Mouse (Mus musculus): ENCODE measurements at regions not wholly inside any gene's neighbourhood (a gene's known extent, or its start where the extent isn't known, plus 50 kb on each side); places are given as distances from the start of the nearest gene placed in this dataset.

- no peak for TF ChIP-seq CTCF (conservative IDR thresholded peaks at IDR 0.05; ENCODE audit: low read length)
- no peak for TF ChIP-seq POU5F1 (IDR thresholded peaks at IDR 0.05; ENCODE audit: borderline replicate concordance, low read length)
- no peak for TF ChIP-seq NANOG (IDR thresholded peaks at IDR 0.05; ENCODE audit: borderline replicate concordance, low read length)
- Histone ChIP-seq H3K4me3 (replicated peaks; ENCODE audit: low read length) (no peak overlapping the region), H3K4me1 (replicated peaks; ENCODE audit: low read depth, low read length) (peaks cover 5% of the 10 kb centered on the region), H3K9me3 (ENCODE audit: low read length) (peaks cover 8% of the 10 kb centered on the region), H3K36me3 (ENCODE audit: insufficient read depth, low read length) (no peaks in the 10 kb centered on the region), H3K27me3 (ENCODE audit: insufficient read depth, low read length) (0 out of 2 replicates have a peak, but pooled peaks cover 9% of the 10 kb centered on the region)
Measured at GRCm38 (mm10) chr1:193697857-193698256, 327.8 kb upstream of the Camk1g start.

- Histone ChIP-seq H3K9me3 (ENCODE audit: low read length) (peaks cover 8% of the 10 kb centered on the region), H3K4me1 (replicated peaks; ENCODE audit: low read depth, low read length) (no peaks in the 10 kb centered on the region), H3K27me3 (ENCODE audit: insufficient read depth, low read length) (0 out of 2 replicates have a peak, but pooled peaks cover 10% of the 10 kb centered on the region), H3K36me3 (ENCODE audit: insufficient read depth, low read length) (no peaks in the 10 kb centered on the region), H3K4me3 (replicated peaks; ENCODE audit: low read length) (no peak overlapping the region)
- TF ChIP-seq CTCF (conservative IDR thresholded peaks at IDR 0.05; ENCODE audit: low read length) = no peak
- TF ChIP-seq NANOG (IDR thresholded peaks at IDR 0.05; ENCODE audit: borderline replicate concordance, low read length) = no peak
- no peak for TF ChIP-seq POU5F1 (IDR thresholded peaks at IDR 0.05; ENCODE audit: borderline replicate concordance, low read length)
Measured at GRCm38 (mm10) chr1:193697001-193697400, 326.9 kb upstream of the Camk1g start.

- Histone ChIP-seq H3K36me3 (ENCODE audit: insufficient read depth, low read length) (no peaks in the 10 kb centered on the region), H3K9me3 (ENCODE audit: low read length) (peaks cover 8% of the 10 kb centered on the region), H3K27me3 (ENCODE audit: insufficient read depth, low read length) (peaks cover 6% of the 10 kb centered on the region; the same call in 1 of the 2 replicates), H3K4me1 (replicated peaks; ENCODE audit: low read depth, low read length) (0 out of 2 replicates have a peak, but pooled peaks cover 3% of the 10 kb centered on the region), H3K4me3 (replicated peaks; ENCODE audit: low read length) (no peak overlapping the region)
- TF ChIP-seq CTCF (conservative IDR thresholded peaks at IDR 0.05; ENCODE audit: low read length) (no peak), NANOG (IDR thresholded peaks at IDR 0.05; ENCODE audit: borderline replicate concordance, low read length) (no peak), POU5F1 (IDR thresholded peaks at IDR 0.05; ENCODE audit: borderline replicate concordance, low read length) (no peak)
Measured at GRCm38 (mm10) chr1:193692991-193693390, 322.9 kb upstream of the Camk1g start.

GRCm38 (mm10) chr1:193689601-193690000, 319.5 kb upstream of the Camk1g start:
- H3K27me3 ChIP-seq (ENCODE audit: insufficient read depth, low read length) = peaks cover 6% of the 10 kb centered on the region; the same call in 1 of the 2 replicates
- H3K9me3 ChIP-seq (ENCODE audit: low read length) = peaks cover 2% of the 10 kb centered on the region
- H3K4me3 ChIP-seq (replicated peaks; ENCODE audit: low read length) = no peak overlapping the region
- H3K4me1 ChIP-seq (replicated peaks; ENCODE audit: low read depth, low read length) = 0 out of 2 replicates have a peak, but pooled peaks cover 3% of the 10 kb centered on the region
- TF ChIP-seq POU5F1 (IDR thresholded peaks at IDR 0.05; ENCODE audit: borderline replicate concordance, low read length) = no peak
- TF ChIP-seq NANOG (IDR thresholded peaks at IDR 0.05; ENCODE audit: borderline replicate concordance, low read length) = no peak
- TF ChIP-seq CTCF (conservative IDR thresholded peaks at IDR 0.05; ENCODE audit: low read length) = no peak
- H3K36me3 ChIP-seq (ENCODE audit: insufficient read depth, low read length) = no peaks in the 10 kb centered on the region

GRCm38 (mm10) chr1:193682917-193683316, 312.8 kb upstream of the Camk1g start:
- H3K4me1 ChIP-seq (replicated peaks; ENCODE audit: low read depth, low read length) = peaks cover 10% of the 10 kb centered on the region
- no peaks in the 10 kb centered on the region for H3K36me3 ChIP-seq (ENCODE audit: insufficient read depth, low read length)
- H3K9me3 ChIP-seq (ENCODE audit: low read length) = no peaks in the 10 kb centered on the region
- peaks cover 9% of the 10 kb centered on the region for H3K27me3 ChIP-seq (ENCODE audit: insufficient read depth, low read length)
- no peak overlapping the region for H3K4me3 ChIP-seq (replicated peaks; ENCODE audit: low read length)
- no peak for TF ChIP-seq CTCF (conservative IDR thresholded peaks at IDR 0.05; ENCODE audit: low read length)
- no peak for TF ChIP-seq POU5F1 (IDR thresholded peaks at IDR 0.05; ENCODE audit: borderline replicate concordance, low read length)
- TF ChIP-seq NANOG (IDR thresholded peaks at IDR 0.05; ENCODE audit: borderline replicate concordance, low read length) = no peak

- no peaks in the 10 kb centered on the region for H3K36me3 ChIP-seq (ENCODE audit: insufficient read depth, low read length)
- H3K9me3 ChIP-seq (ENCODE audit: low read length) = no peaks in the 10 kb centered on the region
- peaks cover 17% of the 10 kb centered on the region for H3K4me1 ChIP-seq (replicated peaks; ENCODE audit: low read depth, low read length)
- TF ChIP-seq NANOG (IDR thresholded peaks at IDR 0.05; ENCODE audit: borderline replicate concordance, low read length) (no peak), CTCF (conservative IDR thresholded peaks at IDR 0.05; ENCODE audit: low read length) (no peak), POU5F1 (IDR thresholded peaks at IDR 0.05; ENCODE audit: borderline replicate concordance, low read length) (no peak)
- H3K27me3 ChIP-seq (ENCODE audit: insufficient read depth, low read length) = peaks cover 13% of the 10 kb centered on the region
- H3K4me3 ChIP-seq (replicated peaks; ENCODE audit: low read length) = no peak overlapping the region
Measured at GRCm38 (mm10) chr1:193678448-193678847, 308.4 kb upstream of the Camk1g start.

GRCm38 (mm10) chr1:193673236-193673830, 303.2 kb upstream of the Camk1g start:
- Histone ChIP-seq H3K36me3 (ENCODE audit: insufficient read depth, low read length) (no peaks in the 10 kb centered on the region), H3K9me3 (ENCODE audit: low read length) (no peaks in the 10 kb centered on the region), H3K4me1 (replicated peaks; ENCODE audit: low read depth, low read length) (peaks cover 23% of the 10 kb centered on the region), H3K4me3 (replicated peaks; ENCODE audit: low read length) (no peak overlapping the region), H3K27me3 (ENCODE audit: insufficient read depth, low read length) (0 out of 2 replicates have a peak, but pooled peaks cover 4% of the 10 kb centered on the region)
- TF ChIP-seq CTCF (conservative IDR thresholded peaks at IDR 0.05; ENCODE audit: low read length) = peak; percentile 36
- no peak for TF ChIP-seq NANOG (IDR thresholded peaks at IDR 0.05; ENCODE audit: borderline replicate concordance, low read length)

- Histone ChIP-seq H3K4me1 (replicated peaks; ENCODE audit: low read depth, low read length) (peaks cover 23% of the 10 kb centered on the region), H3K4me3 (replicated peaks; ENCODE audit: low read length) (no peak overlapping the region), H3K36me3 (ENCODE audit: insufficient read depth, low read length) (no peaks in the 10 kb centered on the region), H3K27me3 (ENCODE audit: insufficient read depth, low read length) (0 out of 2 replicates have a peak, but pooled peaks cover 4% of the 10 kb centered on the region), H3K9me3 (ENCODE audit: low read length) (no peaks in the 10 kb centered on the region)
- TF ChIP-seq NANOG (IDR thresholded peaks at IDR 0.05; ENCODE audit: borderline replicate concordance, low read length) = no peak
Measured at GRCm38 (mm10) chr1:193672681-193673080, 302.6 kb upstream of the Camk1g start.

- no peak for TF ChIP-seq POU5F1 (IDR thresholded peaks at IDR 0.05; ENCODE audit: borderline replicate concordance, low read length)
- TF ChIP-seq CTCF (conservative IDR thresholded peaks at IDR 0.05; ENCODE audit: low read length) = no peak
- TF ChIP-seq NANOG (IDR thresholded peaks at IDR 0.05; ENCODE audit: borderline replicate concordance, low read length) = no peak
- H3K4me3 ChIP-seq (replicated peaks; ENCODE audit: low read length) = no peak overlapping the region
- 0 out of 2 replicates have a peak, but pooled peaks cover 4% of the 10 kb centered on the region for H3K27me3 ChIP-seq (ENCODE audit: insufficient read depth, low read length)
- H3K36me3 ChIP-seq (ENCODE audit: insufficient read depth, low read length) = no peaks in the 10 kb centered on the region
- H3K9me3 ChIP-seq (ENCODE audit: low read length) = no peaks in the 10 kb centered on the region
- peaks cover 17% of the 10 kb centered on the region for H3K4me1 ChIP-seq (replicated peaks; ENCODE audit: low read depth, low read length)
Measured at GRCm38 (mm10) chr1:193671816-193672254, 301.7 kb upstream of the Camk1g start.

Data from E14TG2a.4 (cell line).